Mouse (Mus musculus) MN1 (cell line): ENCODE measurements at regions not wholly inside any gene's neighbourhood (a gene's known extent, or its start where the extent isn't known, plus 50 kb on each side); places are given as distances from the start of the nearest gene placed in this dataset.

Source experiments
- DNase-seq: peaks from one replicate; pipeline ENCODE4 v3.0.0-alpha.2; 2016; ENCODE audit warnings: low spot score

DNA sequence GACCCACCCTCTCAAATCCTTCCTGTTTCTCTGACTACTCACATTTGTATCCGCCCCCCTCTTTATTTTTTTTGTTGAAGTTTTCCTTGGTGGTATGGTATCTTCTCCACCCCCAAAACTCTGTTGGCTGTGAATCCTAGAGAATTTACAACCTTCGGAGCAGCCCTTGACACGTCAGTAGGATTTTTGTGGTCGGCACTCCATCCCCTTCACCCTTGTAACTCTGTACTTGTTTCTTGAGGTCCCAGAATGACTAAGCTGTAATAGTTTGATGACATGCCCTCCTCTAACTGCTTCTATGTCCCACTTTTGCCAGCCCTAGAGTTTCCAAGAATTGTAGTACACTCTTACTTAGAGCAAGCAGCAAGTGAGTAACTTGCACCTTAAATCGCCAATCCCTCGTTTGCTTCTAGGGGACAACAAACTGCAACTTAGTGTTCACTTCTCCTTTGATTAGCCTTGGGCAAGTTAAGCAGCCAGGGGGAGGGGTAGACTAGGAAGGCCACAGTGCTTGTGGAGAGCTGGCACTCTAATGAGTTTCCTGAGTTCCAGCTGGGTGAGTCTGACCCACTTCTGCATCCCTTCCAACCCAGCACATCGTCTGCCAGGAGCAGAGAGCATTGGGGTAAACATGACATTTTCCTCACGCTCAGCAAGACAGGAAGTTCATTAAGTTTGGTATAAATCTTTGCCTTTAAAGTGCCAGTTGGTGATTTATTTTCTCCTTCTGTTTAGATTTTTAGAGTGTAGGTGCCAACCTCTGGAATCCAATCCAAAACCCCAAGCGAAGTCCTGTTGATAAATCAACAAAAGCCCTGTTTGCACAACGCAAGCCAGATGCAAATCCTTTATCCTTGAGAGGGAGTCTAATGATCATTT is 118.7 kb downstream of the Foxa2 start:
- DNase-seq, result no peak

DNA sequence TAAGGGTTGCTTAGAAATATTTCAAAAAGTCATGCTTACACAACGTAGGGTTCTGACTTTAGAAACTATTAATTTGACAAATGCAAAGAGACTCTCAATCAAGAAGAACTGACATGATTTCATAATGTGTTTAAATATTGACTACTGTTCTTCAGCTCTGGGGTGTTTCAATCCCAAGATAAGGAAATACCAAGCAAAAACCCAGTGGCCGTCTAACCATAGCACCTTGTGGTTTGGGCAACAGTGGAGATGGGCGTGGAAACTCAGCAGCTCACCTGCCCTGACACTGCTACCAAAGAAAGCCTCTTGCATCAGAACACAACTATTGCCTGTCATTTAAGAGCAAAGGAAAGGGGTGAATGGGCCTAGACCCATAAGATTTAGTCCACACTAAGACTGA is 119.9 kb downstream of the Foxa2 start:
- DNase-seq, result no peak

GRCm38 (mm10) chr2:147907341-147907740 is 139.4 kb downstream of the Foxa2 start:
- DNase-seq, result no peak

DNA sequence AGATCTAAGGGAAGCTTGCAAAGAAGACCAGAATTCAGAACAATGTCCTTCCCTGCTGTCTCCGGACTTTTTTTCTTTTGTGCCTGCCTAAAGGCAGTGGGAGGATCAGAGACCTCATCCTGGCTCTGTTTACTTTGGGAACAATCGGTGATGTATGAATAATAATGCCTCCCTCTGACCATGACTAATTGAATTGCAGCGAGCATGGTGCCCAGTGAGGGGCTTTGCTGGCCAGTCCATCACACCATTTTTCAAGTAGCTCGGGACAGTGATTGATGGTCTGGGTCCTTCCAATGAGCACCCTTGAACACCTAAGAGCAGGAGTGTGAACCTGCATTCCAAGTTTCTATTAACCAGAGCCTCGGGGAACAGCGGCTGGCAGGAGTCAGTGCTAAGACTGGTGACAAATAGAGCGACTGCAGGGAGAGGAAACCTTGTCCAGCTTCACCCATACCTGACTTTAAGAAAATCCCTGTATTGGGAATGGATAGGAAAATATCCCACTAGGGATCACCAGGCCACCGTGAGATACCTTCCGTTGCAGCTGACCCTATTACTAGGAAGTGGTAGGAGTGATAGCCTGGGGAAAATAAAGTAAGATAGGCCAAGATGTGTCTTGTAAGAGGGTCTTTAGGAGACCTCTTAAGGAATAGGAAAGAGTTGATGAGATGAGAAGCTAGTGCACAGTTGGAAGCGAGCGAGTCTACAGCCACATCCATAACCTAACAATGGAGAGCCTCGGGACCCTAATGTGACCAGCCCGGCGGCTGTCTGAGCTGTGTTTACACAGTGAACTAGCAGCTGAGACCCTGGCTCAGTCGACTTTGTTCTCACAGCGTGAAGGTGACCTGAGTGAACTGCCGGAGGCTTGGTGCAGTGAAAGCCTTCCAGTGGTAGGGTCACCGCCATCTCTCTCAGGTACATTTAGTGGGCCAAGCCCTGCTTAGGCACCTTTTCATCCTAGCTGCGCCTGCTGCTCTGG is 140.7 kb downstream of the Foxa2 start:
- no peak for DNase-seq

- no peak for DNase-seq
Measured at GRCm38 (mm10) chr2:147905118-147905517, 141.7 kb downstream of the Foxa2 start.

- DNase-seq, result no peak
Measured at GRCm38 (mm10) chr2:147899236-147899635, 147.5 kb downstream of the Foxa2 start.

- DNase-seq, result no peak
Measured at GRCm38 (mm10) chr2:147895691-147896090, 151.1 kb downstream of the Foxa2 start.

- no peak for DNase-seq
Measured at GRCm38 (mm10) chr2:147894213-147894612, 152.6 kb downstream of the Foxa2 start.

GRCm38 (mm10) chr2:147886191-147886590 is 160.6 kb downstream of the Foxa2 start:
- DNase-seq, result no peak

- no peak for DNase-seq
Measured at GRCm38 (mm10) chr2:147877907-147878306, 168.9 kb downstream of the Foxa2 start.

- no peak for DNase-seq
Measured at GRCm38 (mm10) chr2:147877543-147877904, 169.2 kb downstream of the Foxa2 start.

DNA sequence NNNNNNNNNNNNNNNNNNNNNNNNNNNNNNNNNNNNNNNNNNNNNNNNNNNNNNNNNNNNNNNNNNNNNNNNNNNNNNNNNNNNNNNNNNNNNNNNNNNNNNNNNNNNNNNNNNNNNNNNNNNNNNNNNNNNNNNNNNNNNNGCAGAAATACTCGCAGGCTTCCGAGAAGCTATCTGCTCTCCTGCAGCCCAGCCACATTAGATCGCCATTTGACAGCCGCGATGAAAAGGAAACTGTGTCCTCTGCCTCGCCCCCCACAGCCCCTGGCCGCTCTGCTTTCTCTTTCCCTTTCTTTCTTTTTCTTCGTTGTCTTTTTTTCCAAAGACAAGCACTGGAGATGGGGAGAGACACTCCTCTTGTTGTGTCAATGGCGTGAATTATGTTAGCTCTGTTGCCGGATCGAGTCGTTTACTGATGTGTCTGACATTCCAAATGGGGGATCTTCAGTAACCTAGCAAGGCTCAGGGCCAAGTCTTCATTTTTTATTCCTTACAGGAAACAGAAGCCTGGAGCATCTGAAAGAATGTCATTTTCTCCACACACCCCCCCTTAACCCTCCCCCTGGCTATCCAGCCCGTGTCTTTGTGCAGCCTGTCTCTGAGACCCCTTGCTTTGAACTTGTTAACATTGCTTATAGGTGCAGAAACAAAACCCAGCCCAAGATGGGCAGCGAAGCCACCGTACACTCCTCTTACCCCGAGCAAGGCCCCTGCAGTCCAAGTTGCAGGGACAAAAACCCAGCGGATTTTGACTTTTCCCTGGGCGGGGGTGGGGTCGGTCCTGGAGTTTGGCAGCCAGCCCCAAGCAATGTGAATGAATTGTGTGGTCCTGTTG is 169.8 kb downstream of the Foxa2 start:
- no peak for DNase-seq

DNA sequence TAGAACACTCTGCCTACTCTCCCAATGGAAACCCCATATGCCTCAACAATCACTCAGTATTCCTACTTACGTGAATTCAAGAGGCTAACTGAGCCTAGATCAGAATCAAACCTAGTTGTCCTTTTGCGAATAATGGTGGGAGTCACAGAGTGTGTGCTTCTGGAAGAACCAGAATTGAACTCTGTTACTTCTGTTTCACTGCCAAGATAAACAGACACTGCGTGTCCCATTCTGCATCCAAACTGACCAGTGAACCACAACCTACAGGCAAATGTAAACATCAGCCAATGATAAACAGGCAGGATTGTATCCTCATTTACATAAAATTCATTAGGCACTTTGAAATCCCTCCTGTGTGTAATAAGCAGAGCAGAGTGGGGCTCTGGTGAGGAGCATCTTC is 173.8 kb downstream of the Foxa2 start:
- no peak for DNase-seq

DNA sequence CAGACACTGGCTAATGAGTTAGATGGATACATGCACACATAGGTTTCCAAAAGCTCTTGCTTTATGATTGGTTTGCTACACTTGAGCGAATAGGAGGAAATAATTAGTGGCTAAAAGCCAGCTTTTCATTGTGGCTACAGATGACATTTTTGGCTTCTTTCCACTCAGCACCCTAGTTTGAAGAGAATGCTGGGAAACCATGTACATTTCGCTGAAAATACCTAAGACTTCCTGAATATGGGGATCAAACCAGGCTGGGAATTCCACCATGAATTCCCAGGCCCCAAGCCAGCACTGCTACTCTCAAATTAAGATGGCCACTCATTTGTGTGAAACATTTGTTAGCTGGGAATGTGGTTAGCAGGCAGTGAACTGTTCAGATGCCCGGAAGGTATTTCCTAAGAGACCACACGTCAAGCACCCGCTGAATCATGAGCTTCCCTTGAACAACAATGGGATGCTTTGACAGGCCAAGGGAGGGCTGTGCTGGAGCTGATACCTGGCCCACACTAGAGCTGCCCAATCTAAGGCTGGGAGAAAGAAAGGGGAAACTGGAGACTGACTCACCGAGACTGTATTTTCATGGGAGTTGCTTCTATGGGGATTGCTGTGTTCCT is 195.5 kb downstream of the Foxa2 start:
- DNase-seq, result no peak

DNA sequence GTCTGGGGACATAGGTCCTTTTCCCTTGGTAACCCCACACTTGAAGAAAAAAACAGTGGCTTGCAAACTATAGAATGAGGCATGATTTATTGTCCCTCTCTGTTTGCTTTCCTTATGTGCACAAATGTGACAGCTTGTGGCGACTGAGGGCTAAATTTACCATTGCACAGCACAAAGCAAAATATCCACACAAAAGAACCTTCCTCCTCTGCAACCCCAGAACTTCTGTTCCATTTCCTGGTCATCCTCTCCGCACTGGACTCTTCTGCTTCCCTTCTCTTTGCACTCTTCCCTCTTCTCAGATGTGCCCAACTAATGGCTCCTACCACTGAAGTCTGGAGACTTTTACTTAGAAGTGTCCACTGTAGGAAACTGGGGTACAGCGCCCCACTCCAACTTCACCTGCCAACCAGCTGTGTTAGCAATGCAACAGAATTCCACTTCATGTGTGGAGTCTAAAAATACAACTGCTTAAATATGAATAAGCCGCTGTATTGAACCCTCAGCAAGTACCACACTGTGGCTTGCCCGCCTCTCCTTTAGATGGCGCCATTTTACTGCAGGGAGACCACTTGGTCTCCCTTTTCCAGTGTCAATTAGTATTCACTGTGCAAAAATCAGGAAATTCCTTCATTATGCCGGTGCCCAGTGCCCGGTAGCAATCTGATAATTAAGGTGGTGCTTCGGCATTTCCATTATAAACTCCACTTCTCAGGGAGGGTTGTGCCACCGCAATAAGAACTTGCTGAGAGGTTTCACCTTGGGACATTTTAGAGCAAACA is 199.6 kb downstream of the Foxa2 start:
- no peak for DNase-seq

DNA sequence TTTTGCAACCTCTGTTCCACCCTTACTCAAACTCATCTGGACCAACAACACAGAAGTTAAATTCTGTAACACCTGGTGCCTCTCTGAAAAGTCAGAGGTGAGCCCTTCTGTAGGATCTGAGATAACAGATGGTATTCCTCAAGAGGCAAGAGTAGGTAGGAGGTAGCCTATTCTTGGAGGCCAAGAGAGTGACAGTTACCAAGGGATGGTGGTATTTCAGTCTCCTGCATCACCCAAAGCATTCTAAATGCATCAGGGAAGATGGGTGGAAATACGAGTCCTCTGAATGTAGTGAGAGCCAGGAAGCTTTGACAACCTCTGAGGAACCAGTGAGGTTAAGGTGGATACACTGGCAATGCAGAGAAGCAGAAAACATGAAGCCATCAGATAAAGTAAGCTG is 201.5 kb downstream of the Foxa2 start:
- DNase-seq, result no peak

GRCm38 (mm10) chr2:147840936-147841335 is 205.8 kb downstream of the Foxa2 start:
- no peak for DNase-seq

GRCm38 (mm10) chr2:147838613-147839012 is 208.2 kb downstream of the Foxa2 start:
- no peak for DNase-seq

DNA sequence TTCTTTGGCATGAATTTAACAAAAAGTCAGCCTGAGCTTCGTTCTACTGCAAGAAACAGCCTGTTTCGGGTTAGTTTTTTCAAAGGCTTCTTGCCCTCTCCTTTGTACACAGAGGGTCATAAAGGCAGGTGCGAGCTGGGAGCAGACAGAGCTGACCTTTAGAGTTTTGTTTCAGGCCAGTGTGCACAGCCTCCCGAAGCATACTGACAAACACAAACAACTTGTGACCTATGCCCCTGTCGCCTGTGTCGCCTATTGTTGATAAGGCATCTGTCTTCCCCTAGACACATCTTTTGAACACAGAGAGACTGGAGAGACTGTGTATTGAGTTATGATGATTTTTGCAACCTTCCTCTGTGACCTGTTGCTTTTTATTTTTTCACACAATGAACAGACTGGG is 216.2 kb downstream of the Foxa2 start:
- no peak for DNase-seq

GRCm38 (mm10) chr2:147816951-147817350 is 229.8 kb downstream of the Foxa2 start:
- DNase-seq, result no peak

DNA sequence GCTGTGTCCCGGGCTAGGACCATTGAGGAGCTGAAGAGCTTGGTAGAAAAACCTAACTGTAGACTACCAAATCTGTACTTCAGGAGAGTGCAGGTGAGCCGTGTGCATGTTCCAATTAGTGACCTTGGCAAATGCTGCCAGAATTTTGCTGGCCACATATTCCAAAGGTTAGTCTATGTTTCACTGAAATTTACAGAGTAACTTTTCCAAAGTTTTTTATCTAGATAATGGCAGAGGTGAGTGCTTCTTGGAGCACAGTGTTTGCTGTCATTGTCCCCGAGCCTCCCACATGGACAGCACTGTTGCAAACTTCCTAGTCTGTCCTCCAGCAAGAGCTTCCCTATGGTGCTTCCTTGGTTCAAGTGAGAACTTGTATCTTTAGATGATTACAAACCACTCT is 232.5 kb downstream of the Foxa2 start:
- no peak for DNase-seq
